Mouse (Mus musculus): ENCODE results near the gene Haao.

GRCm38 (mm10) chr17:83882788-83883187, 35.0 kb upstream of the Haao start:
- TF ChIP-seq CTCF (IDR thresholded peaks at IDR 0.05; ENCODE audit: control insufficient read depth, insufficient read depth, insufficient replicate concordance, low read depth, low read length) (no peak), POLR2A (IDR thresholded peaks at IDR 0.05; ENCODE audit: control insufficient read depth, low read depth, low read length) (no peak)
